Mouse (Mus musculus) lung, embryonic 16.5 days (tissue): ENCODE data around the gene Gnb1. TPM values are rescaled to one million over a fixed set of nuclear protein-coding genes. Genes with fewer than 3 reads are reported as not detected.

Experiments used
- ATAC-seq: fragments of 200-750 bp; cut with Nextera tagmentation; 2 replicates; pipeline ENCODE4 v1.8.0; 2017; ENCODE audit warnings: low read depth, mild to moderate bottlenecking, moderate library complexity
- H3K27ac ChIP-seq: fragments of 300-500 bp; sonication (generic); 2 replicates; pipeline ENCODE4 v1.5.1; 2014; ENCODE audit warnings: mild to moderate bottlenecking, control low read depth, low read length
- H3K27me3 ChIP-seq: fragments of 300-500 bp; sonication (generic); 2 replicates; pipeline ENCODE4 v1.6.1; 2014; ENCODE audit warnings: low read depth, low read length, mixed read lengths; ENCODE audit not compliant: control insufficient read depth, insufficient read depth
- H3K36me3 ChIP-seq: fragments of 300-500 bp; sonication (generic); 2 replicates; pipeline ENCODE4 v1.6.1; 2014; ENCODE audit warnings: low read length; ENCODE audit not compliant: control insufficient read depth, insufficient read depth
- H3K4me1 ChIP-seq: fragments of 300-500 bp; sonication (generic); replicated peaks from 2 replicates; pipeline ENCODE4 v1.6.1; 2014; ENCODE audit warnings: low read length, mixed read lengths; ENCODE audit not compliant: control insufficient read depth, insufficient read depth
- H3K4me2 ChIP-seq: fragments of 300-500 bp; sonication (generic); 2 replicates; pipeline ENCODE4 v1.6.1; 2014; ENCODE audit warnings: low read depth, low read length, control low read depth
- H3K4me3 ChIP-seq: fragments of 300-500 bp; sonication (generic); 2 replicates; pipeline ENCODE4 v1.5.1; 2014; ENCODE audit warnings: mild to moderate bottlenecking, low read length, control low read depth
- H3K9ac ChIP-seq: fragments of 300-500 bp; sonication (generic); 2 replicates; pipeline ENCODE4 v1.6.1; 2014; ENCODE audit warnings: low read length, control low read depth
- H3K9me3 ChIP-seq: fragments of 300-500 bp; sonication (generic); 2 replicates; pipeline ENCODE4 v1.6.1; 2016; ENCODE audit warnings: low read length; ENCODE audit not compliant: control insufficient read depth
- WGBS: fragments of 180-500 bp; shearing (Covaris S2); extraction: QIAGEN DNeasy Blood & Tissue Kit; methylation state at CpG from one replicate; pipeline ENCODE4 v1.1.7; 2014; 5-methylcytosine and 5-hydroxymethylcytosine counted together
- polyA plus RNA-seq: library from polyadenylated mRNA; unstranded; fragments of >200 nt; fragmentation: Nextera tagmentation; extraction: Ambion mirVana; gene quantifications from 2 replicates; pipeline ENCODE4 v1.2.1, GENCODE M21; 2015

Gnb1 gene
- polyA plus RNA-seq, 1 experiment from 2014 or later: 455 TPM

GRCm38 (mm10) chr4:155481381-155482124 lies 9.6 kb upstream of the Gnb1 start:
- Histone ChIP-seq H3K27ac (no peak overlapping the region), H3K4me1 (peaks cover 5% of the 10 kb centered on the region), H3K9me3 (no peaks in the 10 kb centered on the region), H3K4me3 (peak overlapping the region; percentile 35), H3K4me2 (peak overlapping the region; percentile 58), H3K27me3 (no peaks in the 10 kb centered on the region), H3K9ac (peak overlapping the region; percentile 63), H3K36me3 (no peaks in the 10 kb centered on the region)
- 15% methylated on average over 28 of the region's 28 CpGs for WGBS
- ATAC-seq: peak; percentile 88

GRCm38 (mm10) chr4:155482125-155482480 lies 9.1 kb upstream of the Gnb1 start:
- H3K4me1 ChIP-seq: peaks cover 11% of the 10 kb centered on the region
- ATAC-seq: no peak
- 87% methylated on average over 6 of the region's 6 CpGs for WGBS
- H3K27ac ChIP-seq: no peak overlapping the region
- H3K9ac ChIP-seq: peak overlapping the region; percentile 63
- H3K27me3 ChIP-seq: no peaks in the 10 kb centered on the region
- H3K9me3 ChIP-seq: no peaks in the 10 kb centered on the region
- H3K4me2 ChIP-seq: peak overlapping the region; percentile 58
- H3K36me3 ChIP-seq: no peaks in the 10 kb centered on the region
- H3K4me3 ChIP-seq: no peak overlapping the region

DNA sequence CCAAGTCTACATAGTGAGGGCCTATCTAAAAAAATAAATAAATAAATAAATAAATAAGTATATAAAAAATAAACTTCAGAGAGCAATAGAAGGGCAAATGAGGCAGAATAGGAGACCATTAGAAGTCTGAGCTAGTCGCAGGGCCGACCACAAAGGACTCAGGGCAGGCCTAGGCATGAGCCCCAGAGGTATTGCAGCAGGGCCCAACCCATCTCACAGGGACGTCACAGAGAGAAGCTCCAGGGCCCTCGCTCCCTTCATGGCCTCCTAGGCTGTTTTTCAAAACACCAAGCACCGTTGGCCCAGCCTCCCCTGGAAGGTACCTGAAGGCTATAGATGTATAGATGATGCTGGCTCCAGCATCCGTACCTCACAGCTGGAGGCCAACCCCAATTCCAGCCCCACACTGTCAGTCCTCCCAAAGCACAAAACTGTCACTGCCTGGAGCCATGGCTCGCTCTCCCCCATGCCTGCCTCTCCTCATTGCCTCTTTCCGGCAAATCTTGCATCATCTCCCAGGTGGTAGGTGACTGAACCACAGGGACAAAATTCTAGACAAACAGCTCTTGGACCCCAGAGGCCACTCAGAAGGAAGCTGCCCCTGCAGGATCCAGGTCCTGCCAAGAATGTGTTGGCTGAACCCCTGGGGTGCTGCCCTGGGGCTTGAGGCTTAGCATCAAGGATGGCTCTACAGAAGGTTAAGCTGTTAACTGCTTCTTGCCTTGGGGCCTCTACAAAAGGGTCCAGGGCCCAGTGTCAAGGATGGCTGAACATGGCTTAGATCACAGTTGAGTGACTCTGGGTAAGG lies 8.2 kb upstream of the Gnb1 start:
- 72% methylated on average over 8 of the region's 8 CpGs for WGBS
- Histone ChIP-seq H3K4me2 (no peak overlapping the region), H3K27ac (no peak overlapping the region), H3K27me3 (no peaks in the 10 kb centered on the region), H3K4me1 (peaks cover 19% of the 10 kb centered on the region), H3K9ac (no peak overlapping the region), H3K36me3 (no peaks in the 10 kb centered on the region), H3K4me3 (no peak overlapping the region), H3K9me3 (no peaks in the 10 kb centered on the region)
- ATAC-seq: no peak

- WGBS: 66% methylated on average over 3 of the region's 3 CpGs
- no peaks in the 10 kb centered on the region for H3K36me3 ChIP-seq
- peak overlapping the region; percentile 42 for H3K27ac ChIP-seq
- peaks cover 44% of the 10 kb centered on the region for H3K4me1 ChIP-seq
- H3K4me2 ChIP-seq: no peak overlapping the region
- no peaks in the 10 kb centered on the region for H3K27me3 ChIP-seq
- no peaks in the 10 kb centered on the region for H3K9me3 ChIP-seq
- H3K9ac ChIP-seq: no peak overlapping the region
- ATAC-seq: no peak
- no peak overlapping the region for H3K4me3 ChIP-seq
Observed at GRCm38 (mm10) chr4:155485521-155485920, 5.6 kb upstream of the Gnb1 start.

DNA sequence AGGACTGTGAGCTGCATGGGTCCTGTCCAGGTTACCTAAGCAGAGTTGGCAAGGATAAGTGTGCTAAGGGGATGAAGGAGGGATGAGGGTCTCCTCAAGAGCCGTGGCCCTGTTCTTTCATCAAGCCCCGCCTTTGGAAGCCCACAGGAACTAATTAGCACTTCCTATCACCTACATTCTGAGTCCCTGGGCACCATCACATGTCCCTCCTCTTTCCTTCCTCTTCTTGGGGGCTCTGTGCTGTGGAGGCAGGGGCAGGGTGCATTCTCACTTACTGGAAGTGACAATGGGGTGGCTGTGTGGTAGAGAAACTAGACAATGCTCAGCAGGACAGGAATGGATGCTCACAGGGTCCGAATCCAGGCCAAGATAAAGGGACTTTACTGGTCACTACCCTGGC lies 3.4 kb upstream of the Gnb1 start:
- Histone ChIP-seq H3K9me3 (no peaks in the 10 kb centered on the region), H3K36me3 (no peaks in the 10 kb centered on the region), H3K4me3 (no peak overlapping the region), H3K9ac (peak overlapping the region; percentile 44; the same call in 1 of the 2 replicates), H3K27ac (peak overlapping the region; percentile 94), H3K4me1 (peaks cover 43% of the 10 kb centered on the region), H3K27me3 (no peaks in the 10 kb centered on the region), H3K4me2 (peak overlapping the region; percentile 0; the same call in 1 of the 2 replicates)
- 14% methylated on average over 3 of the region's 3 CpGs for WGBS
- no peak for ATAC-seq

- peak; percentile 88 for ATAC-seq
- H3K27me3 ChIP-seq: no peaks in the 10 kb centered on the region
- WGBS: 39% methylated on average over 8 of the region's 8 CpGs
- H3K4me2 ChIP-seq: peak overlapping the region; percentile 0; the same call in 1 of the 2 replicates
- peaks cover 47% of the 10 kb centered on the region for H3K4me1 ChIP-seq
- peak overlapping the region; percentile 46 for H3K9ac ChIP-seq
- no peak overlapping the region for H3K4me3 ChIP-seq
- no peaks in the 10 kb centered on the region for H3K9me3 ChIP-seq
- peak overlapping the region; percentile 94 for H3K27ac ChIP-seq
- H3K36me3 ChIP-seq: no peaks in the 10 kb centered on the region
Observed at GRCm38 (mm10) chr4:155488232-155489025, 2.7 kb upstream of the Gnb1 start.

DNA sequence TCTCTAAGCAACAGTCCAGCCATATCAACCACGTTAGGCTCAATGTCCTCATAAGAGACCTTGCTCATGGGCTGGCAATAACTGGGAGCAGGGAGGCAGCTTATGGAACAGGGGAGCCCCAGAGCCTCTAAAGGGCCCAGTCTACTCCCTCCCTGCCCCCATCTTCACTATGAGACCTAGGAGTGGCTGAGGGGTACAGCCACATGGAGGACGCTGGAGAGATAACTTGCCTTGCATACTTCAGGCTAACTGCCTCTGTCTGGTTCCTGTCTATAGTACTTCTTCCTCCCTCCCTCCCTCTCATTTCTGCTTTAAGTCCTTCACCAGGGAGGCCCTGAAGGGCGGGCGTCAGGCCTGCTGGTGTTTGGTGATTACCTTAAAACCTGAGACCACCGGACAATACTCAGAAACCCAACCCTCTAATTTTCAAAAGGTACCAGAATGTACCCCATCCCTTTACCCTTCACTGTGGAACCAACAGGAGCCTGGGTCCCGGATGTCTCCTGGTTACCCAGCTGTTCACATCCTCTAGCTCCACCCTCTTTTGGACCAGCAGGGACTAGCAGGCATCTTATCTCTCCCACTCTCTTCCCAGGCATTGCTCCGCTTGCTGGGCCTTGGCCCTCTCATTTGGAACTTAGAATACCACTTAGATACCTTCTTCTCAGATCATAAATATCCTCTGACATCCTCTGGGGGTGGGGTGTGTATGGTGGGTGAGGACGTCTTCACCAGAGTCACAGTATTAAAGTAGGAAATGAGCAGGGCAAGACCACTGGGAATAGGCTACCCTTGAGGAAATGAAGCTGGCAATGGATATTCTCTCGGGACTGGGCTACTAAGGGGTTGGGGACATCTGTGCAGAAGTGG lies 1.8 kb upstream of the Gnb1 start:
- H3K9ac ChIP-seq: no peak overlapping the region
- WGBS: 74% methylated on average over 9 of the region's 9 CpGs
- H3K9me3 ChIP-seq: no peaks in the 10 kb centered on the region
- H3K36me3 ChIP-seq: no peaks in the 10 kb centered on the region
- H3K27me3 ChIP-seq: no peaks in the 10 kb centered on the region
- H3K4me3 ChIP-seq: no peak overlapping the region
- H3K4me1 ChIP-seq: peaks cover 54% of the 10 kb centered on the region
- no peak overlapping the region for H3K4me2 ChIP-seq
- ATAC-seq: no peak
- H3K27ac ChIP-seq: peak overlapping the region; percentile 94

- H3K9ac ChIP-seq: peak overlapping the region; percentile 100
- H3K4me3 ChIP-seq: peak overlapping the region; percentile 92
- H3K4me1 ChIP-seq: peaks cover 59% of the 10 kb centered on the region
- peak overlapping the region; percentile 82 for H3K4me2 ChIP-seq
- no peaks in the 10 kb centered on the region for H3K9me3 ChIP-seq
- 25% methylated on average over 5 of the region's 5 CpGs for WGBS
- ATAC-seq: no peak
- H3K36me3 ChIP-seq: no peaks in the 10 kb centered on the region
- peak overlapping the region; percentile 86 for H3K27ac ChIP-seq
- H3K27me3 ChIP-seq: no peaks in the 10 kb centered on the region
Observed at GRCm38 (mm10) chr4:155490456-155490855, 705 bp upstream of the Gnb1 start.
